Mouse (Mus musculus) stomach, postnatal 0 days (tissue): Measurements from ENCODE around the gene Dmp1. TPM values are rescaled to one million over a fixed set of nuclear protein-coding genes. Genes with fewer than 3 reads are reported as not detected.

Experiments used
- ATAC-seq: fragments of 200-750 bp; cut with Nextera tagmentation; 2 replicates; pipeline ENCODE4 v1.8.0; 2017; ENCODE audit not compliant: low FRiP score, low TSS enrichment
- DNase-seq: peaks from one replicate; pipeline ENCODE4 v3.0.0-alpha.2; 2016; ENCODE audit warnings: low spot score
- H3K27ac ChIP-seq: fragments of 300-500 bp; sonication (generic); replicated peaks from 2 replicates; pipeline ENCODE4 v1.5.1; 2014; ENCODE audit warnings: mild to moderate bottlenecking, control low read depth
- H3K27me3 ChIP-seq: fragments of 300-500 bp; sonication (generic); 2 replicates; pipeline ENCODE4 v1.6.1; 2014; ENCODE audit warnings: low read length; ENCODE audit not compliant: control insufficient read depth, insufficient read depth
- H3K36me3 ChIP-seq: fragments of 300-500 bp; sonication (generic); 2 replicates; pipeline ENCODE4 v1.6.1; 2014; ENCODE audit warnings: low read length, mixed read lengths; ENCODE audit not compliant: control insufficient read depth, insufficient read depth
- H3K4me1 ChIP-seq: fragments of 300-500 bp; sonication (generic); replicated peaks from 2 replicates; pipeline ENCODE4 v1.6.1; 2014; ENCODE audit warnings: antibody characterized with exemption; ENCODE audit not compliant: control insufficient read depth, insufficient read depth
- H3K4me2 ChIP-seq: fragments of 300-500 bp; sonication (generic); replicated peaks from 2 replicates; pipeline ENCODE4 v1.6.1; 2014; ENCODE audit warnings: low read depth, mild to moderate bottlenecking, control low read depth, moderate library complexity
- H3K4me3 ChIP-seq: fragments of 300-500 bp; sonication (generic); 2 replicates; pipeline ENCODE4 v1.5.1; 2014; ENCODE audit warnings: low read depth, low read length, control low read depth
- H3K9ac ChIP-seq: fragments of 300-500 bp; sonication (generic); 2 replicates; pipeline ENCODE4 v1.6.1; 2014; ENCODE audit warnings: mild to moderate bottlenecking, low read length, control low read depth, mixed read lengths
- H3K9me3 ChIP-seq: fragments of 300-500 bp; sonication (generic); 2 replicates; pipeline ENCODE4 v1.6.1; 2016; ENCODE audit warnings: low read length; ENCODE audit not compliant: control insufficient read depth
- CTCF ChIP-seq: IDR thresholded peaks from 2 replicates; pipeline ENCODE4 v1.5.1; 2016; ENCODE audit warnings: antibody characterized with exemption, low read depth, mild to moderate bottlenecking, moderate library complexity
- EP300 ChIP-seq: optimal IDR thresholded peaks from 2 replicates; pipeline ENCODE3; 2016; ENCODE audit warnings: antibody characterized with exemption
- WGBS: fragments of 180-500 bp; shearing (Covaris S2); extraction: QIAGEN DNeasy Blood & Tissue Kit; methylation state at CpG from one replicate; pipeline ENCODE4 v1.1.7; 2014; 5-methylcytosine and 5-hydroxymethylcytosine counted together
- polyA plus RNA-seq: library from polyadenylated mRNA; unstranded; fragments of >200 nt; fragmentation: Nextera tagmentation; extraction: Ambion mirVana; gene quantifications from 2 replicates; pipeline ENCODE4 v1.2.1, GENCODE M21; 2015

The Dmp1 gene
- polyA plus RNA-seq, 1 experiment from 2014 or later: 0.46 TPM

- DNase-seq (no peak), ATAC-seq (no peak)
- no peaks in the 10 kb centered on the region for H3K9me3 ChIP-seq
- no peaks in the 10 kb centered on the region for H3K36me3 ChIP-seq
- no peak overlapping the region for H3K4me2 ChIP-seq
- H3K4me1 ChIP-seq: no peaks in the 10 kb centered on the region
- TF ChIP-seq CTCF (no peak), EP300 (no peak)
- no peaks in the 10 kb centered on the region for H3K27me3 ChIP-seq
- H3K4me3 ChIP-seq: no peak overlapping the region
- no peak overlapping the region for H3K9ac ChIP-seq
- no peak overlapping the region for H3K27ac ChIP-seq
- 56% methylated on average over 9 of the region's 9 CpGs for WGBS
Observed at GRCm38 (mm10) chr5:104239674-104240378, 37.4 kb downstream of the Dmp1 start.

- H3K4me2 ChIP-seq: no peak overlapping the region
- no peak overlapping the region for H3K27ac ChIP-seq
- H3K27me3 ChIP-seq: no peaks in the 10 kb centered on the region
- no peaks in the 10 kb centered on the region for H3K36me3 ChIP-seq
- ATAC-seq (no peak), DNase-seq (no peak)
- TF ChIP-seq CTCF (no peak), EP300 (no peak)
- H3K4me1 ChIP-seq: no peaks in the 10 kb centered on the region
- WGBS: 55% methylated on average over 2 of the region's 2 CpGs
- no peaks in the 10 kb centered on the region for H3K9me3 ChIP-seq
- no peak overlapping the region for H3K9ac ChIP-seq
- no peak overlapping the region for H3K4me3 ChIP-seq
Observed at GRCm38 (mm10) chr5:104244261-104244660, 41.8 kb downstream of the Dmp1 start.

- Histone ChIP-seq H3K27ac (no peak overlapping the region), H3K9ac (no peak overlapping the region), H3K4me3 (no peak overlapping the region), H3K36me3 (no peaks in the 10 kb centered on the region), H3K9me3 (no peaks in the 10 kb centered on the region), H3K4me1 (no peaks in the 10 kb centered on the region), H3K4me2 (no peak overlapping the region), H3K27me3 (no peaks in the 10 kb centered on the region)
- no peak for DNase-seq
- TF ChIP-seq CTCF: no peak
- no peak for TF ChIP-seq EP300
- 79% methylated on average over 5 of the region's 5 CpGs for WGBS
- no peak for ATAC-seq
Observed at GRCm38 (mm10) chr5:104251811-104252210, 49.4 kb downstream of the Dmp1 start.

- TF ChIP-seq CTCF (no peak), EP300 (no peak)
- H3K4me2 ChIP-seq: no peak overlapping the region
- no peaks in the 10 kb centered on the region for H3K36me3 ChIP-seq
- no peaks in the 10 kb centered on the region for H3K9me3 ChIP-seq
- no peak overlapping the region for H3K9ac ChIP-seq
- H3K27ac ChIP-seq: no peak overlapping the region
- ATAC-seq (no peak), DNase-seq (no peak)
- no peaks in the 10 kb centered on the region for H3K27me3 ChIP-seq
- 50% methylated on average over 3 of the region's 3 CpGs for WGBS
- H3K4me3 ChIP-seq: no peak overlapping the region
- no peaks in the 10 kb centered on the region for H3K4me1 ChIP-seq
Observed at GRCm38 (mm10) chr5:104256585-104256984, 54.2 kb downstream of the Dmp1 start.

- Histone ChIP-seq H3K4me1 (no peaks in the 10 kb centered on the region), H3K4me3 (no peak overlapping the region), H3K27me3 (no peaks in the 10 kb centered on the region), H3K9ac (no peak overlapping the region), H3K9me3 (no peaks in the 10 kb centered on the region), H3K36me3 (no peaks in the 10 kb centered on the region), H3K4me2 (no peak overlapping the region), H3K27ac (no peak overlapping the region)
- WGBS: 48% methylated on average over 4 of the region's 4 CpGs
- no peak for TF ChIP-seq EP300
- TF ChIP-seq CTCF: no peak
- ATAC-seq (no peak), DNase-seq (no peak)
Observed at GRCm38 (mm10) chr5:104261908-104262461, 59.6 kb downstream of the Dmp1 start.

- Histone ChIP-seq H3K9me3 (no peaks in the 10 kb centered on the region), H3K4me2 (no peak overlapping the region), H3K27me3 (no peaks in the 10 kb centered on the region), H3K4me3 (no peak overlapping the region), H3K27ac (no peak overlapping the region), H3K36me3 (no peaks in the 10 kb centered on the region), H3K9ac (no peak overlapping the region), H3K4me1 (no peaks in the 10 kb centered on the region)
- TF ChIP-seq EP300 (no peak), CTCF (no peak)
- ATAC-seq (no peak), DNase-seq (no peak)
- WGBS: 86% methylated on average over 13 of the region's 13 CpGs
Observed at GRCm38 (mm10) chr5:104263014-104263776, 60.8 kb downstream of the Dmp1 start.

Other genes with a start within 250 kb of the Dmp1 start
- gene Hsd17b13, start 225.2 kb upstream of the Dmp1 start, polyA plus RNA-seq: 3.2 and 3.4 TPM in 2 replicates
- gene Hsd17b11, start 180.7 kb upstream of the Dmp1 start, polyA plus RNA-seq: 19.1 and 20.9 TPM in 2 replicates
- gene Nudt9, start 156.3 kb upstream of the Dmp1 start, polyA plus RNA-seq: 53.0 and 57.1 TPM in 2 replicates
- gene Gm17660, start 125.0 kb upstream of the Dmp1 start, polyA plus RNA-seq: 0.35 TPM in 1 of 2 replicates, not detected in the other
- 206 and 241 TPM in 2 replicates for gene Sparcl1, start 88.9 kb upstream of the Dmp1 start, polyA plus RNA-seq
- gene Dspp, start 31.9 kb upstream of the Dmp1 start, polyA plus RNA-seq: not detected in 2 replicates
- 0.13 and 0.21 TPM in 2 replicates for gene Ibsp, start 96.6 kb downstream of the Dmp1 start, polyA plus RNA-seq
- gene Mepe, start 122.7 kb downstream of the Dmp1 start, polyA plus RNA-seq: not detected in 2 replicates
- gene Spp1, start 232.5 kb downstream of the Dmp1 start, polyA plus RNA-seq: 198 and 233 TPM in 2 replicates